8 mouse cellular contexts compared by ENCODE assay signal in genomic region chr8:3567641-3568371, GRCm38 (mm10). TPM values are rescaled to one million over a fixed set of nuclear protein-coding genes. Genes with fewer than 3 reads are reported as not detected.
A peak's percentile ranks its signal among the peaks of the same experiment; 100 is the strongest.
DNase-seq lines count a peak whose midpoint lies in the region; ATAC-seq and TF ChIP-seq lines count a peak whose summit lies in the region.

Gene C330021F23Rik (plus strand): TSS chr8:3567990.

- DNase-seq in WW6 (ENCODE audit: low read depth, low spot score): peak; percentile 70
- DNase-seq in kidney, adult 2 months: peak; percentile 84
- no peak for DNase-seq in spleen, postnatal 10 days (ENCODE audit: low spot score in 2 of 2)
- DNase-seq in thymus, postnatal 14 days: no peak
- no peak for DNase-seq in testis, postnatal 14 days (ENCODE audit: low spot score)
- DNase-seq in right cerebral cortex, adult 2 months (ENCODE audit: low spot score in 2 of 2): no peak

- no peak for TF ChIP-seq POLR2A in kidney, adult 2 months (IDR thresholded peaks at IDR 0.05; ENCODE audit: low read depth, low read length)

- no peaks in the 10 kb centered on the region for H3K9me3 ChIP-seq in forebrain, embryonic 13.5 days (replicated peaks)
- H3K9me3 ChIP-seq in midbrain, embryonic 13.5 days: no peaks in the 10 kb centered on the region

- H3K27ac ChIP-seq in forebrain, embryonic 13.5 days: no peak within 1 kb of the TSS
- peak within 1 kb of the TSS; percentile 80 for H3K27ac ChIP-seq in kidney, adult 2 months (ENCODE audit: insufficient read depth, low read depth, low read length)
- H3K27ac ChIP-seq in midbrain, embryonic 13.5 days: no peak within 1 kb of the TSS

- peak within 1 kb of the TSS; percentile 14 for H3K4me3 ChIP-seq in forebrain, embryonic 13.5 days
- peak within 1 kb of the TSS; percentile 21; the same call in 1 of the 2 replicates for H3K4me3 ChIP-seq in kidney, adult 2 months (ENCODE audit: insufficient read depth, low read depth, low read length)
- peak within 1 kb of the TSS; percentile 20 for H3K4me3 ChIP-seq in midbrain, embryonic 13.5 days (replicated peaks)

- H3K4me2 ChIP-seq in forebrain, embryonic 13.5 days: peak within 1 kb of the TSS; percentile 51
- peak within 1 kb of the TSS; percentile 43 for H3K4me2 ChIP-seq in midbrain, embryonic 13.5 days (replicated peaks)

- under 1% methylated on average over 12 of the region's 12 CpGs for WGBS in forebrain, embryonic 13.5 days
- WGBS in kidney, adult 2 months: 7% methylated on average over 12 of the region's 12 CpGs
- 1% methylated on average over 12 of the region's 12 CpGs for WGBS in midbrain, embryonic 13.5 days

- TF ChIP-seq CTCF in kidney, adult 2 months (conservative IDR thresholded peaks at IDR 0.05; ENCODE audit: insufficient read depth, insufficient read length, low read depth, low read length): no peak

- ATAC-seq in forebrain, embryonic 13.5 days: no peak; the same call in 1 of the 2 replicates
- peak; percentile 70 for ATAC-seq in midbrain, embryonic 13.5 days

- H3K36me3 ChIP-seq in forebrain, embryonic 13.5 days (ENCODE audit: poor library complexity, severe bottlenecking): no peaks in the 10 kb centered on the region
- H3K36me3 ChIP-seq in kidney, adult 2 months (ENCODE audit: control insufficient read depth, insufficient read depth, low read length): no peaks in the 10 kb centered on the region
- no peaks in the 10 kb centered on the region for H3K36me3 ChIP-seq in midbrain, embryonic 13.5 days

- H3K9ac ChIP-seq in forebrain, embryonic 13.5 days: peak within 1 kb of the TSS; percentile 39
- H3K9ac ChIP-seq in midbrain, embryonic 13.5 days (replicated peaks): peak within 1 kb of the TSS; percentile 37

- peaks cover 15% of the 10 kb centered on the region for H3K4me1 ChIP-seq in forebrain, embryonic 13.5 days
- H3K4me1 ChIP-seq in kidney, adult 2 months (ENCODE audit: control insufficient read depth, insufficient read depth, low read length): peaks cover 14% of the 10 kb centered on the region
- peaks cover 18% of the 10 kb centered on the region for H3K4me1 ChIP-seq in midbrain, embryonic 13.5 days (replicated peaks)

- no peaks in the 10 kb centered on the region for H3K27me3 ChIP-seq in forebrain, embryonic 13.5 days
- no peaks in the 10 kb centered on the region for H3K27me3 ChIP-seq in kidney, adult 2 months (replicated peaks; ENCODE audit: control insufficient read depth, insufficient read depth, low read length)
- H3K27me3 ChIP-seq in midbrain, embryonic 13.5 days: no peaks in the 10 kb centered on the region

RNA-seq across cellular contexts. Expression of gene C330021F23Rik, which starts in this region (rescaled TPM):
- 1.6 and 2.3 TPM in 2 replicates for polyA plus RNA-seq in forebrain, embryonic 13.5 days (2015; fragmentation: Nextera tagmentation; extraction: Ambion mirVana)
- polyA plus RNA-seq in kidney, adult 2 months (2012; rRNA removed): 6.4 and 7.3 TPM in 2 replicates
- polyA plus RNA-seq in midbrain, embryonic 13.5 days (2015; fragmentation: Nextera tagmentation; extraction: Ambion mirVana): 1.1 and 1.3 TPM in 2 replicates

Comparison
In these comparisons a context has a peak if more than half of its experiments do, and no peak if none do; other contexts are left out.
1. DNase-seq: peak in WW6 (single experiment) and kidney, adult 2 months (single experiment); none in spleen, postnatal 10 days (0 of 2), thymus, postnatal 14 days (single experiment), testis, postnatal 14 days (single experiment) and right cerebral cortex, adult 2 months (0 of 2).
2. Peak in every context shown above with its lines, with median percentiles within 50 percentile points of each other: H3K4me3 ChIP-seq.